Mouse (Mus musculus) stomach, postnatal 0 days (tissue): ENCODE results near the gene Pld2.

Experiments
- CTCF ChIP-seq: IDR thresholded peaks from 2 replicates; pipeline ENCODE4 v1.5.1; 2016; ENCODE audit warnings: antibody characterized with exemption, low read depth, mild to moderate bottlenecking, moderate library complexity
- EP300 ChIP-seq: optimal IDR thresholded peaks from 2 replicates; pipeline ENCODE3; 2016; ENCODE audit warnings: antibody characterized with exemption

GRCm38 (mm10) chr11:70524782-70525181 lies 15.1 kb upstream of the Pld2 start:
- TF ChIP-seq EP300: no peak
- TF ChIP-seq CTCF: no peak
